Mouse (Mus musculus): ENCODE data around the gene Podn.

Gene Podn

DNA sequence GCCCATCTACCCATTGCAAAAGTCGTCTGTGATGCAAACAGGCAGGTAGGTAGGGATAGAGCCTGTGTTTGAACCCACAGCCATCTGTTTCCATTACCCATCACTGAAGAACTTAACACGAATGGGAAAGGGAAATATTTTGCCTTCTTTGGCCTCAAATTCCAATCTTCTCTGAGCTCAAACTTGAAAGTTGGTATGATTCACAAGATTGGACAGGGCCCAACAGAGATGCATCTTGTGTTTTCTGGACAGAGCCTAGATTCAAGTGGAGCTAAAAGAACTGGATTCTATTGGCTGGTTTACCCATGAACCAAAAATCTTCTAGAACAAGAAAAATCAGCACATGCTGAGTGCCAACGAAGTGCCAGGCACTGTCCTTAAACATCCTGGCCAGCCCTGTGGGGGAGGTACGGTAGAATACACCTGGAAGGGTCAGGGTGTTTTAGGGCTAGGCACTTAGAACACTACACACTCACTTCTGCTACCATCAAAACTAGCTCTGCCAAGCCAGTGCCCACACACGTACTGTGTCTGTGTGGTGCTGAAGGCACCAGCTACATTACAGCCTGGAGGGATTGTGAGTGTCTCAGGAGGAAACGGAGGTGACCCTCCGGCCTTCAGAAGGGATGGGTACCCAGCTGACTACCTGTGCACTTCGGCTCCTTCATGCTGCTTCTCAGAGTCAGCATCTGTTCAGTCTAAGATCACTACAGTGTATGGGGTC, 63.0 kb downstream of the Podn start:
- DNase-seq: no peak

- DNase-seq: no peak
Measured at GRCm38 (mm10) chr4:108032352-108032849, 63.8 kb downstream of the Podn start.

GRCm38 (mm10) chr4:108031502-108032351, 64.5 kb downstream of the Podn start:
- peak; percentile 58 for DNase-seq

DNA sequence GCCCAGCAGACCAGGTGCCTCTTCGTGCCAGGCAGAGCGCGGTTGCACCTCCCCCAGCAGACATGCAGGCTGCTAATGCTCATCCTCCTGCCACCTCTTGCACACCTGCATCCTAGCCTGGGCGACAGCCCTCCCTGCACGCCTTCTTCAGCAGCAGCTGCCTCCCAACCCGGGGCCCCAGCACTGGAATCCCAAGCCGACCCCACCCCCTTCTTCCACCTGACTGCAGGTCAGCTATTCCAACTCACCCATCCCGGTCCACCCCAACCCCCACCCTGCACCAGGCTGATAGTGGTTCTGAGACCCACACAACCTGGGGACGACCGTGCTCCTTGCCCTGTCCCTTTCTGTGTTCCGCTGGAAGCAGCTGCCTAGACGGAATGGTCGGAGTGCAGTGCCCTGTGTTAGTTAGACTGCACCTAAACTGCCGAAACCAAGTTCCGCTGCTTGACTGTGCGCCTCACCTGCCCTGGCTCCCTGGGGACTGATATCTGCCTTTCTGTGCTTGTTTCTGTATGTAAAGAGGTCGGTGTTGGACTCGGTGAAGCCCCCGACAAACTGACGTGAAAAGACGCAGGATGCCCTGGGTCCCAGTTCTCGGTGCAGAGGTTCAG, 65.2 kb downstream of the Podn start:
- DNase-seq: no peak

- DNase-seq: no peak
Measured at GRCm38 (mm10) chr4:108026193-108026592, 70.1 kb downstream of the Podn start.

- no peak for DNase-seq
Measured at GRCm38 (mm10) chr4:108025269-108025668, 71.0 kb downstream of the Podn start.

DNA sequence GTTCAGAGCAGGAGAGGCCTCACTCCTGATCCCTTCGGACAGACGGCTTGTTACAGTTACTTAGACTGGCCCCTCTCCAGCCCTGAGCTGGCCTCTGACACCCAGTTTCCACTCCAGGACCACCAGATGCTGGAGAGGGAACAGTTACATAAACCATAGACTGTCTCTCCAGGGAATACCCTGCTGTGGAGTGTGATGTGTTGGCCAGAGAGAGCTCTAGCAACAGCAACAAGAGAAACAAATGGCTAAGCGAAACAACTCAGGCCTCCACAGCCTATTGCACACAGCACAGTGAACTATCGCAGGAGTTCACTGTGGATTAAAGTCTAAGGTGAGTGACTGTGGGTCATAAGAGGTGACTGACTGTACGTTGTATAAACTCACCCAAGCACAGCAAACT, 71.6 kb downstream of the Podn start:
- no peak for DNase-seq

- DNase-seq: no peak
Measured at GRCm38 (mm10) chr4:108023186-108023585, 73.1 kb downstream of the Podn start.

DNA sequence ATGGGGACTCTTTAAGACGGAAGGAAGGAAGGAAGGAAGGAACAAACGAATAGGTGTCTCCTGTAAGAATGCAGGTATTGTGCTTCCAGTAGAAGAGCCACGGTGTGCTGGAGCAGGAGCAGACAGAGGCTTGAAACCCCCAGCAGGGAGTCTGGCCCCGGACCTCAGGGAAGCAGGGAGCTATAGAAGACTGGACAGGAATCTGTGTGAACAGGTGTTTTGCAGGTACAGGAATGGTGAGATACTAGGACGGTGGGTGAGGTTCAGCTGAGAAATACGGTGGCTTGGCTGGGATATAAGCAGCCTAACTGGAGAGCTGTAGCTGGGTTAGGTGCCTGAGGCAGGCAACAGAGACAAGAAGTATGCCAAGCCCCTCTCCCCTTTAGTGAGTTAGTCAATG, 76.1 kb downstream of the Podn start:
- no peak for DNase-seq

GRCm38 (mm10) chr4:108018961-108019921, 77.0 kb downstream of the Podn start:
- DNase-seq: no peak

DNA sequence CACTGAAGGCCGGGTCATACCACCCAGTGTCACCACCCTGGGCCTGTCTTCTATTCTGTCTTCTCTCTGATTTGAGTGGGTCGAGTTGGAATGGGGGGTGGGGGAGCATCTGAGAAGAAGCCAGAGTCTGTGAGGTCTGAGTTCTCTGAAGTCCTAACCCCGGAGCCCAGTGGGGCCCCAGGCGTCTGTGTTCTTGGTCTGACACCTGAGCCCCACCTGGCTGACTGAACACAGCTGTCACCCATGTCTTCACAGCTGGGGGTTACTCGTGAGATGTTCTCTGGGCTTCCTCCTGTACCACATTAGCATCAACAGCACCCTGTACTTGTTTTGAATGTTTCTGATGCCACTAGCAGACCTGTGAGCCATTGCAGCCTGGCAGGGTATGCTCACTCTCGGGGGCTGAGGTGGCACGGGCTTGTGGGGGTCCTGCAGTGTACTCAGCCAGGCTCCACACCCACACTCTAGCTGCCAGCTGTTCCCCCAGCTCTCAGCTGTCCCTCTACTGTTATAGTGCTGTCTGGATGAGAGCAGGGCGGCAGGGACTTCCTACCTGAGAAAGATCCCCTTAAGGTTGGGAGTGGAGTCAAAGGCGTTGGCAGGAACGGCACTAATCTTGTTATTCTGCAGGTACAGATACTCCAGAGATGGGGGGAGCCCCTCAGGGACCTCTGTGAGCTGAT, 77.9 kb downstream of the Podn start:
- DNase-seq: no peak

- DNase-seq: no peak
Measured at GRCm38 (mm10) chr4:108017839-108018238, 78.4 kb downstream of the Podn start.

DNA sequence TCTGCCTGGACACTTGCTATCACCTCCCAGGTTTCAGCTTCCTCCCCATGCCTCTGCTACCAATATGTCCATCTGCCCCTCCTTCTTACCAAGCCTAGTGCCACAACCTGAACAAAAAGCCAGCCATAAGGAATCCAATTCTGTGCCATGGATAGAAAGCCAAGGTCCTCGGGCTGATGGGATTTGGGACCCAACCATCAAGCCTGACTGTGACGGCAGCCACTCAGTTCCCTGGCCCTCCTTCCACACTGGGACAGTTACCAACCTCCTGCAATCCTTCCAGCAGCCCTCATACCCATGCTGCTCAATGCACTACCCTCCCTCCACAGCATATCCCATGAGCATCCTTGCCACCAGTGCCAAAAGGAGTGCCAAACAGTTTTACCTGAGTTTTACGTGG, 79.9 kb downstream of the Podn start:
- no peak for DNase-seq

DNA sequence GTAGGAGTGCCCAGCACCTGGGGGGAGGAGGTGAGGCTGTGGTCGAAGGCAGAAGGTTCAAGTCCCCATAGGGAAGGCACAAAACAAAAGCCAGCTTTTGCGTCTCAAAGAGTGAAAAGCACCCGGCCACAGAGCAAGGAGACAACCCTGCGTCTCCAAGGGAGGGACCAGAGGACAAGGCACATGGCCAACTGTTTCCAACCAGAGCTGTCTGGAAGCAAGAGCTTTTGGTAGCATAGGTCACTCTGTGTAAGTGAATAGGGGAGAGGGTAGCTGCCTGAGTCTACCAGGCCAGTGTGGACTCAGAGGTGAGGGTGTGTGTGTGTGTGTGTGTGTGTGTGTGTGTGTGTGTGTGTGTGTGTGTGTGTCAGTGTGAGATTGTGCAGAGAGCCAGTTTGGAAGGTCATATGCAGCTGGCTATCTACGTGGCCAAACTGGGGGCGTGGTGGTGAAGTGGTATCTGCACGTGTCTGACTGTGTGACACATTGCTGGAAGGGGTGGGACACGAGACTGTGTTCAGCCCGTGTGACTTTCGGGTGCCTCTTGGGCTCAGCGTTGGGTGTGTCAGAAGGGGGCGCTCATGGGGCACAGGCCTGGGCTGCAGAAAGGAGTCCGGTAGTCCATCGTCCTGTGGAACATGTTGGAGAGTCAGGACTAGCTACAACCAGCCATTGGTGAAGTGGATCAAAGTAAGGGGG, 81.0 kb downstream of the Podn start:
- DNase-seq: no peak

- DNase-seq: no peak
Measured at GRCm38 (mm10) chr4:108014466-108014865, 81.8 kb downstream of the Podn start.

- DNase-seq: no peak
Measured at GRCm38 (mm10) chr4:108008541-108008940, 87.7 kb downstream of the Podn start.

DNA sequence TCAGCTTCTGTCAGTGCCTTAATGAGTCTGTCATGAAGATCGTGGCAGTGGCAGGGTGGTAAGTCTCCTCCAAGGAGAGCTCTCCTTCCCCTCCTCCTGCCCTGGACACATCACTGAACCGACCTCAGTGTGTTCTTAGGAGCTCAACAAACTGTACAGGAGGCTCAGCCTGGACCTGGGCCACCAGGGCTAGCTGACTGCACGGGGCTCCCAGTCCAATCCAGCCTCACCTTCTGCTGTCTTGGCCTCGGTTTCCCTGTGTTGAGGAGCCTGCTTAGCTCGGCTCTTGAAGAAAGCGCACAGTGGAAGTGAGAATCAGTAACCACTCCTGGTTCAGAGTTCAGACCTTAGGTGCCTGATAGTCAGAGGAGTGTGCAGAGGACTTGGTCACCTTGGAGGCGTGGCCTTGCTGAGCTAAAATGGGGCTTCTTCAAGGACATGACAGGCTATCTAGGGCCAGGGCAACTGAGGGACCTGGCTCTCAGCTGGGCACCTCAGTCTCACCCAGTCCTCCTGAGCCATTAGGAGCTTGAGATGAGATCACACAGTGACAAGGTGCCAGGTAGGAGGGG, 88.6 kb downstream of the Podn start:
- no peak for DNase-seq

DNA sequence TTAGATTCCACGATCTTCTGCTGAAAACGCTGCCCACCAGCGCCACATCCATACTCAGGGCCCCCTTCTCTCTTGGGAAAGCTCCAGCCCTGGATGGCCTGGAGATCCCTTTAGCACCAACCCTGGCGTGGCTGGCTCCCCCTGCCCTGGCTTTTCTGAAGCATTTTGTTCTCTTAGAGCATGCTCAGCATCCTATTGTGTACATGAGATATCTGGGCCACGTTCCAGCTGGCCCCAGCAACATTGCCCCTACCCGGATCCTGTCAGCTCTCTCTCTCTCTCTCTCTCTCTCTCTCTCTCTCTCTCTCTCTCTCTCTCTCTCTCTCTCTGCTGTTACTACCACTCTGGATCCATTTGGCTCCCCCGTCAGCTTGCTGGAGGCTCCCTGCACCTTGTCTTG, 90.9 kb downstream of the Podn start:
- DNase-seq: no peak

DNA sequence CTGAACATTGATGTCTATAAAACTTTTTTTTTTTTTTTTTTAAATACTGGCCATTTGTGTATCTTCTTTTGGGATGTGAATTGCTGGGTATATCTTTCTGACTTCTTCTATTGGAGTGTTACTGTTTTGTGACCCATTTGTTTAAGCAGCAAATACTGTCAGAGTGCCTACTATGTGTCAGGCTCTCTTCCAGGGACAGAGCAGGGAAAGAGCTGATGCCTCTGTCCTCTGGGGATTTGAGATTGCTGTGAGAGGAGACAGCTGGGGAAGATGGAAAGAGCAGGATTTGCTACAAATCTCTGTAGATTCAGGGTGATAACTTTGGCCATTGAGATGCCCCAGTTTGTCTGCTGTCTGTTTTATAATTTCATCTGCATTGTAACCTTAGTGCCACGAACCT, 96.9 kb downstream of the Podn start:
- no peak for DNase-seq

DNA sequence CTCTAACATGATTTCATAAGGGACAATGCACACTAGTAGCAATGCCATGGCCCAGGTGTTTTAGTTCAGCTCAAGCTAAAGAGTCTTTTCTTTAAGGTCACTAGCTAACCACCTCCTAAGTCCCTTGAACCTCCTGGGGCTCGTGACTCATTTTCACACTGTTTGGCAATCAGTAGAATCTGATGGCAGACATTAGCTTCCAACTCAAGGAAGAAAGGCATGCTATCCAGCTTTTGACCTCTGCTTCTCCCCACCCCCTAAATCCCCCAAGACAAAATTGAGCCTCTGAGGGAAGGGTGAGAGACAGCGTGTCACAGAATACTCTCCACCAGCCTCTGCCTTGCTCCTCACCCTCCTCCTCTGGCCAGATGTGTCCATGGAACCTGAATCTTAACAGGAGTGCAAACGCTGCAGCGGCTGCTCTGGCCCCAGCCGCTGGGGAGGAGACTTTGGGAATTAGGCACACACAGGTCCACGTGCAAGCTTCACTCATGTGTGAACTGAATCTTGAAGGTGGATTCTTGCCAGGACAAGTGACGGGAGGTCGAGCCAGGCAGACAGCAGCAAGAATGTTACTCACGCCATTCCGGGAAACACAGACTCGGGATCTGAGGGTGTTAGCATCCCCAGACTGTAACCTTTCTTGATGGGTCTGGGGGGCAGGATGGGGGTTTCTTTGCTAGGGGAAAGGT, 97.5 kb downstream of the Podn start:
- DNase-seq: no peak

All from right cerebral cortex, postnatal 4 days (tissue).